Mouse (Mus musculus): ENCODE measurements around the gene Slc15a5. TPM values are rescaled to one million over a fixed set of nuclear protein-coding genes. Genes with fewer than 3 reads are reported as not detected.

Slc15a5 gene
- polyA plus RNA-seq, 1 experiment, result not detected

DNA sequence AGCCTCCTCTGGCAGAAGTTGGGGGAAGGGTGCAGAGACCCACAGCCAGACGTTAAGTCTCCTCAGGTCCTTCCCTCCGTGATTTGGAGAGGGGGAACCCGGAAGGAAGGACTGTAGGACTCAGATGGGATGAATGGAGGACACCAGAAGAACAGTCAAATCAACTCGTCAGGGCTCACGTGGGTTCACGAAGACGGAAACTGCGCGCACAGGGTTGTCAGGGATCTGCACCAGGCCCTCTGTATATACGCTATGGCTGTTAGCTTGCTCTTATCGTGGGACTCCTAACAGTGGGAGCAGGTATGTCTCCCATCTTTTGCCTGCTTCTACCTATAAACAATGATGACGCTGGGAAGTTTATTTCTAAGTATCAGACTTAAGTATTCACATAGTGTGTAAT is 24.8 kb downstream of the Slc15a5 start:
- H3K79me2 ChIP-seq (ENCODE audit: control insufficient read depth, insufficient read depth), result no peaks in the 10 kb centered on the region
- H3K4me3 ChIP-seq (ENCODE audit: insufficient read depth, poor library complexity, severe bottlenecking), result no peak overlapping the region
- H3K27me3 ChIP-seq (ENCODE audit: control insufficient read depth, insufficient read depth, insufficient read length), result no peaks in the 10 kb centered on the region
- TF ChIP-seq USF1 (IDR thresholded peaks at IDR 0.05; ENCODE audit: low read depth) (no peak), FOSL1 (IDR thresholded peaks at IDR 0.05; ENCODE audit: insufficient read depth, low read length, poor library complexity, severe bottlenecking) (no peak)
- H3K36me3 ChIP-seq (ENCODE audit: control insufficient read depth, insufficient read depth), result no peaks in the 10 kb centered on the region
- no peak overlapping the region for H3ac ChIP-seq (ENCODE audit: control insufficient read depth, insufficient read length, low read depth)
- H3K79me3 ChIP-seq (ENCODE audit: low read depth), result no peaks in the 10 kb centered on the region

DNA sequence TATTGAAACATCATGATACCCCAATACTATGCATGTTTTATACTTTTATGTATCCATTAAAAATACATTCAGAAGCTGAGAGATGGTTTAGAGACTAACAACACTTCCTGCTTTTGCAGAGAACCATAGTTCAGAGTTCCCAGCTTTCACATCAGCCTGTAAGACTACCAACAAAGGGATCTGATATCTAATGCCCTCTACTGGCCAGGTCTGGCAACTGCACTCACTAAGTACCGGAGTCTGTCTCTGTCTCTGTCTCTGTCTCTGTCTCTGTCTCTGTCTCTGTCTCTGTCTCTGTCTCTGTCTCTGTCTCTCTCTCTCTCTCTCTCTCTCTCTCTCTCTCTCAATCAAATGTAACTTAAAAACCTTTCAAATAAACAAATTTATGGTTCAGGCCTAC is 25.6 kb downstream of the Slc15a5 start:
- no peak for TF ChIP-seq MYOD1 (IDR thresholded peaks at IDR 0.05; ENCODE audit: control insufficient read depth, insufficient read length, low read depth)
- TF ChIP-seq CTCF (IDR thresholded peaks at IDR 0.05; ENCODE audit: control insufficient read depth, insufficient read depth, insufficient read length), result no peak
- TF ChIP-seq CEBPB (IDR thresholded peaks at IDR 0.05; ENCODE audit: low read depth), result no peak
- no peak for TF ChIP-seq USF1 (IDR thresholded peaks at IDR 0.05; ENCODE audit: low read depth)
- no peak for TF ChIP-seq MYOG (IDR thresholded peaks at IDR 0.05; ENCODE audit: control insufficient read depth, extremely low read depth, insufficient read length)
- TF ChIP-seq MAX (IDR thresholded peaks at IDR 0.05), result no peak
- no peak for TF ChIP-seq FOSL1 (IDR thresholded peaks at IDR 0.05; ENCODE audit: insufficient read depth, low read length, poor library complexity, severe bottlenecking)
- H3K79me2 ChIP-seq (ENCODE audit: control insufficient read depth, insufficient read depth), result no peaks in the 10 kb centered on the region
- no peak overlapping the region for H3ac ChIP-seq (ENCODE audit: control insufficient read depth, insufficient read length, low read depth)
- H3K79me3 ChIP-seq (ENCODE audit: low read depth), result no peaks in the 10 kb centered on the region
- H3K4me3 ChIP-seq (ENCODE audit: insufficient read depth, poor library complexity, severe bottlenecking), result no peak overlapping the region
- no peaks in the 10 kb centered on the region for H3K36me3 ChIP-seq (ENCODE audit: control insufficient read depth, insufficient read depth)
- H3K27me3 ChIP-seq (ENCODE audit: control insufficient read depth, insufficient read depth, insufficient read length), result no peaks in the 10 kb centered on the region

DNA sequence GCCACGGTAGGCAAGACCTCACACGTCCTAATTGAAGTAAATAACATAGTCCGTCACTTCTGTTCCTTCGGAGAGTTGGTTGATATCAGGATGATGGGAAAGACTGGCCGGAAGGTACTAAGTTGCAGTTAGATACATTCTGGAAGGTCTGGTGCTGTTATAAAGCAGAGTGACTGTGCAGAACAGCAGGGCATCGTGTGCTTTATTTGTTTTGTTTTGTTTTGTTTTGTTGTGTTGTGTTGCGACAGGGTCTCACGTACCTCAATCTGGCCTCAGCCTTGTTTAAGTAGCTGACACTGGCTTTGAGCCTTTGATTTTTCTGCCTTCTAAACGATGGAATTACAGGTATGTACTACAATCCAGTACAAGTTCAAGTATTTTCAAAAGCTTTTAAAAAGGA is 26.0 kb downstream of the Slc15a5 start:
- no peak overlapping the region for H3ac ChIP-seq (ENCODE audit: control insufficient read depth, insufficient read length, low read depth)
- no peaks in the 10 kb centered on the region for H3K36me3 ChIP-seq (ENCODE audit: control insufficient read depth, insufficient read depth)
- no peak overlapping the region for H3K4me3 ChIP-seq (ENCODE audit: insufficient read depth, poor library complexity, severe bottlenecking)
- H3K27me3 ChIP-seq (ENCODE audit: control insufficient read depth, insufficient read depth, insufficient read length), result no peaks in the 10 kb centered on the region
- H3K79me2 ChIP-seq (ENCODE audit: control insufficient read depth, insufficient read depth), result no peaks in the 10 kb centered on the region
- no peaks in the 10 kb centered on the region for H3K79me3 ChIP-seq (ENCODE audit: low read depth)
- TF ChIP-seq MYOD1 (IDR thresholded peaks at IDR 0.05; ENCODE audit: control insufficient read depth, insufficient read length, low read depth) (no peak), MAX (IDR thresholded peaks at IDR 0.05) (no peak), CTCF (IDR thresholded peaks at IDR 0.05; ENCODE audit: control insufficient read depth, insufficient read depth, insufficient read length) (no peak), CEBPB (IDR thresholded peaks at IDR 0.05; ENCODE audit: low read depth) (no peak), USF1 (IDR thresholded peaks at IDR 0.05; ENCODE audit: low read depth) (no peak), FOSL1 (IDR thresholded peaks at IDR 0.05; ENCODE audit: insufficient read depth, low read length, poor library complexity, severe bottlenecking) (no peak), MYOG (IDR thresholded peaks at IDR 0.05; ENCODE audit: control insufficient read depth, extremely low read depth, insufficient read length) (no peak)

DNA sequence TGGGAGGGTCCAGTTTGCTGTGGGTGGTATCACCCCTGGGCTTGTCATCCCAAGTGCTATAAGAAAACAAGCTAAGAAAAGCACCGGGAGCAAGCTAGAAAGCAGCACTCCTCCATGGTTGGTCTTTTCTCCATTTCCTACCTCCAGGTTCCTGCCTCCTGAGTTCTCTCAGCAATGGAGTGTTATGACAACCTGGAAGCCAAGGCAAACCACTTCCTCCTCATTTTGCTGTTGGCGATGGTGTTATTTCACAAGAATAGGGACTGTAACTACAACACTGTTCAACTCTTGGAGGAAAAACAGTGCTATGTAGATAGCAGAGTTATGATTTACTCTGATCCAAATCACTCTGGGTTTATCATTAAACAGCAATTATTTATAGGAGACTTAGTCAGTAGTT is 34.4 kb downstream of the Slc15a5 start:
- no peak for TF ChIP-seq USF1 (IDR thresholded peaks at IDR 0.05; ENCODE audit: low read depth)
- no peak for TF ChIP-seq CTCF (IDR thresholded peaks at IDR 0.05; ENCODE audit: control insufficient read depth, insufficient read depth, insufficient read length)
- no peak for TF ChIP-seq MYOG (IDR thresholded peaks at IDR 0.05; ENCODE audit: control insufficient read depth, extremely low read depth, insufficient read length)
- no peak for TF ChIP-seq MYOD1 (IDR thresholded peaks at IDR 0.05; ENCODE audit: control insufficient read depth, insufficient read length, low read depth)
- TF ChIP-seq MAX (IDR thresholded peaks at IDR 0.05), result no peak
- TF ChIP-seq FOSL1 (IDR thresholded peaks at IDR 0.05; ENCODE audit: insufficient read depth, low read length, poor library complexity, severe bottlenecking), result no peak
- no peak for TF ChIP-seq CEBPB (IDR thresholded peaks at IDR 0.05; ENCODE audit: low read depth)
- no peak overlapping the region for H3K4me3 ChIP-seq (ENCODE audit: insufficient read depth, poor library complexity, severe bottlenecking)
- H3K36me3 ChIP-seq (ENCODE audit: control insufficient read depth, insufficient read depth), result no peaks in the 10 kb centered on the region
- no peak overlapping the region for H3ac ChIP-seq (ENCODE audit: control insufficient read depth, insufficient read length, low read depth)
- H3K79me2 ChIP-seq (ENCODE audit: control insufficient read depth, insufficient read depth), result no peaks in the 10 kb centered on the region
- no peaks in the 10 kb centered on the region for H3K27me3 ChIP-seq (ENCODE audit: control insufficient read depth, insufficient read depth, insufficient read length)
- no peaks in the 10 kb centered on the region for H3K79me3 ChIP-seq (ENCODE audit: low read depth)

DNA sequence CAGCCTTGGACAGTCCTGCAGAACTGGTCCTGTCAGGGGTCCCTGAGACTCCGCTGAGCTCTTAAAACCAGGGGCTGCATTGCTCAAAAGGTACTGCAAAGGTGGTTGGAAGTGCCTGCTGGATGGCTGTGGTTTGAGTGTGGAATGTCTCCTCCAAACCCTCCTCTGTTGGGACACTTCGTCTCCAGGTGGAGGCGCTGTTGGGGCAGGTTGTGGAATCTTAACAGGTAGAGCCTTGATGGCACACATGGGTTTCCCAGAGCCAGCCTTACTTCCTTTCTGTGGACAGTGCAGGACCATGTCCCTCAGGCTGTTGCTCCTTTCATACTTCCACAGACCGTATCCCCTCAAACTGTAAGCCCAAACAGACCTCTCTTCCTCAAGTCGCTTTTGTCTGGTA is 36.8 kb downstream of the Slc15a5 start:
- no peak overlapping the region for H3K4me3 ChIP-seq (ENCODE audit: insufficient read depth, poor library complexity, severe bottlenecking)
- H3ac ChIP-seq (ENCODE audit: control insufficient read depth, insufficient read length, low read depth), result no peak overlapping the region
- H3K79me3 ChIP-seq (ENCODE audit: low read depth), result no peaks in the 10 kb centered on the region
- H3K36me3 ChIP-seq (ENCODE audit: control insufficient read depth, insufficient read depth), result no peaks in the 10 kb centered on the region
- no peaks in the 10 kb centered on the region for H3K27me3 ChIP-seq (ENCODE audit: control insufficient read depth, insufficient read depth, insufficient read length)
- TF ChIP-seq MYOG (IDR thresholded peaks at IDR 0.05; ENCODE audit: control insufficient read depth, extremely low read depth, insufficient read length) (no peak), MAX (IDR thresholded peaks at IDR 0.05) (no peak), FOSL1 (IDR thresholded peaks at IDR 0.05; ENCODE audit: insufficient read depth, low read length, poor library complexity, severe bottlenecking) (no peak), CTCF (IDR thresholded peaks at IDR 0.05; ENCODE audit: control insufficient read depth, insufficient read depth, insufficient read length) (no peak), MYOD1 (IDR thresholded peaks at IDR 0.05; ENCODE audit: control insufficient read depth, insufficient read length, low read depth) (no peak), USF1 (IDR thresholded peaks at IDR 0.05; ENCODE audit: low read depth) (no peak), CEBPB (IDR thresholded peaks at IDR 0.05; ENCODE audit: low read depth) (no peak)
- H3K79me2 ChIP-seq (ENCODE audit: control insufficient read depth, insufficient read depth), result no peaks in the 10 kb centered on the region

DNA sequence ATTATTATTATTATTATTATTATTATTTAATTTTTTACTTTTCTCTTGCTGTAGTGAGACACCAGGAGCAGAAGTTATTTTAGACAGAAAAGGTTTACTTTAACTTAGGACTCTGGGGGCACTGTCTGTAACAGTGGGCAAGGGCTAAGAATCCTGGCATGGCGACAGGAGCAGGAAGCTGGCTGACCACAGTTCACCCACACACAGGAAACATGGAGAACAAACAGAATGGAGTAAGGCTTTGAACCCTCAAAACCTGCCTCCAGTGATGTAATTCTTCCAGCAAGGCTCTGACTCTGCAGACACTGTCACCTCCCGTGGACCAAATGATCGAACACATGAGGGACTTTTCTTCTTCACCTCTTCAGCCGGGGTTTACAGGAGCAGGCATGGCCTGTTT is 37.9 kb downstream of the Slc15a5 start:
- Histone ChIP-seq H3K27me3 (ENCODE audit: control insufficient read depth, insufficient read depth, insufficient read length) (no peaks in the 10 kb centered on the region), H3K36me3 (ENCODE audit: control insufficient read depth, insufficient read depth) (no peaks in the 10 kb centered on the region), H3K4me3 (ENCODE audit: insufficient read depth, poor library complexity, severe bottlenecking) (no peak overlapping the region), H3ac (ENCODE audit: control insufficient read depth, insufficient read length, low read depth) (no peak overlapping the region), H3K79me2 (ENCODE audit: control insufficient read depth, insufficient read depth) (no peaks in the 10 kb centered on the region), H3K79me3 (ENCODE audit: low read depth) (no peaks in the 10 kb centered on the region)
- TF ChIP-seq CEBPB (IDR thresholded peaks at IDR 0.05; ENCODE audit: low read depth) (no peak), USF1 (IDR thresholded peaks at IDR 0.05; ENCODE audit: low read depth) (no peak), MAX (IDR thresholded peaks at IDR 0.05) (no peak), MYOD1 (IDR thresholded peaks at IDR 0.05; ENCODE audit: control insufficient read depth, insufficient read length, low read depth) (no peak), MYOG (IDR thresholded peaks at IDR 0.05; ENCODE audit: control insufficient read depth, extremely low read depth, insufficient read length) (no peak), FOSL1 (IDR thresholded peaks at IDR 0.05; ENCODE audit: insufficient read depth, low read length, poor library complexity, severe bottlenecking) (no peak), CTCF (IDR thresholded peaks at IDR 0.05; ENCODE audit: control insufficient read depth, insufficient read depth, insufficient read length) (no peak)
